In the genomic region with DNA sequence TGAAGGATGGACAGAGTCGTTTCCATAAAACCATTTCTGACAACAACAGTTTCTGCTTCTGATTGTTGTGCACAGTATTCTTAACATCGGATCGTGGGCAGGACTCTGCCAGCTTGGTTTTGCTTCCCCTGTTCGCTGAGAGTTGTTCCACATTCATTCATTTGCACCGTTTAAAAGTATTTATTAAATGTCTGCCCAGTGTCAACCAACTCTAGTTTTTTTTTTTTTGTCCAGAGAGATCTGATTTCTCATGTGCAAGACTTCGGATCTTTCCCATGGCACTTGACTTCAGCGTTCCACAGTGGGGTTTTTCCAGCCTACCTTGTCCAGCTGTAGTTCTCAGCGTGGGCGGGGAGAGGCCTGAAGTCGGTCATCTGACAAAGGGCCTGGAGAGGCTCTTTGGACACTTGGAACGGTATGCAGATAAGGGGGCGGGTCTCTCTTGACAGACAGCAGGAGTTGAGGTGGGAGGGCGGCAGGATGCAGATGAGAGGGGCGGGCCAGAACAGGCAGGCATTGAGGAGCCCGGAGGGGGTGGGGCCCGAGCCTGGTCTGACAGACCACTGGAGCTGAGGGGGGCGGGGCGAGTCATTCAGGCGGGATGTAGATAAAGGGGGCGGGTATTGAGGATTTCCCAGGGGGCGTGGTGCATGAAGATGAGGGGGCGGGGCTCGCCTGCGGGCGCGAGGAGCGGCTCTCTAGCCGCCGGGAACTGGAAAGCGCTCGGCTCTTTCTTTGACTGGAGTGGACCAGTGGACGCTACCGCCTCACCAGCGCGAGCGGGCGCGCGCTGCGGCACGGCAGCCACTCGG, we compare ENCODE assay signal across 8 mouse cellular contexts.
DNase-seq lines count a peak whose midpoint lies in the region; ATAC-seq lines count a peak whose summit lies in the region.

No protein-coding gene starts in this region.

- peak; percentile 98 for ATAC-seq in embryonic facial prominence, embryonic 12.5 days (ENCODE audit: insufficient number of reproducible peaks, insufficient read depth, low FRiP score, low TSS enrichment)
- ATAC-seq in granulocyte monocyte progenitor cell, adult 5-6 weeks (replicated peaks; ENCODE audit: poor library complexity, severe bottlenecking): peak; percentile 96
- peak; percentile 98 for ATAC-seq in midbrain, embryonic 12.5 days (ENCODE audit: low FRiP score, low read depth)
- ATAC-seq in activated CD4-positive, CD25-positive, alpha-beta regulatory T cell, adult 4 months: no peak

- peak overlapping the region; percentile 74 for H3K4me3 ChIP-seq in embryonic facial prominence, embryonic 12.5 days
- H3K4me3 ChIP-seq in midbrain, embryonic 12.5 days: peak overlapping the region; percentile 72

- H3K4me1 ChIP-seq in embryonic facial prominence, embryonic 12.5 days: no peaks in the 10 kb centered on the region
- peaks cover 10% of the 10 kb centered on the region; the same call in 1 of the 2 replicates for H3K4me1 ChIP-seq in midbrain, embryonic 12.5 days

- H3K36me3 ChIP-seq in embryonic facial prominence, embryonic 12.5 days: no peaks in the 10 kb centered on the region
- no peaks in the 10 kb centered on the region for H3K36me3 ChIP-seq in midbrain, embryonic 12.5 days

- H3K9ac ChIP-seq in embryonic facial prominence, embryonic 12.5 days: peak overlapping the region; percentile 89
- H3K9ac ChIP-seq in midbrain, embryonic 12.5 days (replicated peaks): peak overlapping the region; percentile 81

- peak overlapping the region; percentile 95 for H3K27ac ChIP-seq in embryonic facial prominence, embryonic 12.5 days
- H3K27ac ChIP-seq in midbrain, embryonic 12.5 days (replicated peaks): peak overlapping the region; percentile 91

- peak; percentile 99 to 100 for DNase-seq in adrenal gland, postnatal 36 days
- peak; percentile 100 for DNase-seq in kidney, adult 11 months
- peak; percentile 100 for DNase-seq in left cerebral cortex, postnatal 4 days
- DNase-seq in skeletal muscle tissue, adult 2 months (ENCODE audit: low read depth, low spot score): peak; percentile 94

- H3K4me2 ChIP-seq in embryonic facial prominence, embryonic 12.5 days (replicated peaks): peak overlapping the region; percentile 68
- H3K4me2 ChIP-seq in midbrain, embryonic 12.5 days (replicated peaks): peak overlapping the region; percentile 72

- H3K9me3 ChIP-seq in embryonic facial prominence, embryonic 12.5 days: no peaks in the 10 kb centered on the region
- H3K9me3 ChIP-seq in midbrain, embryonic 12.5 days: no peaks in the 10 kb centered on the region

- intact Hi-C loops in left cerebral cortex, postnatal 4 days (cut with DNase I): no loop called here

- 5% methylated on average over 35 of the region's 42 CpGs for WGBS in embryonic facial prominence, embryonic 12.5 days
- 5% methylated on average over 36 of the region's 42 CpGs for WGBS in midbrain, embryonic 12.5 days

- no peaks in the 10 kb centered on the region for H3K27me3 ChIP-seq in embryonic facial prominence, embryonic 12.5 days
- H3K27me3 ChIP-seq in midbrain, embryonic 12.5 days: no peaks in the 10 kb centered on the region
